Mouse (Mus musculus) limb, embryonic 10.5 days (tissue): ENCODE measurements at regions not wholly inside any gene's neighbourhood (a gene's known extent, or its start where the extent isn't known, plus 50 kb on each side); places are given as distances from the start of the nearest gene placed in this dataset.

Source experiments
- DNase-seq: peaks from one replicate; pipeline ENCODE4 v3.0.0-alpha.2; 2017; ENCODE audit warnings: low spot score
- H3K27ac ChIP-seq: fragments of 300-500 bp; sonication (generic); 2 replicates; pipeline ENCODE4 v1.5.1; 2016; ENCODE audit warnings: mild to moderate bottlenecking
- H3K27me3 ChIP-seq: fragments of 300-500 bp; sonication (generic); 2 replicates; pipeline ENCODE4 v1.6.1; 2016; ENCODE audit warnings: low read depth, mild to moderate bottlenecking; ENCODE audit not compliant: poor library complexity, severe bottlenecking
- H3K36me3 ChIP-seq: fragments of 300-500 bp; sonication (generic); 2 replicates; pipeline ENCODE4 v1.6.1; 2016; ENCODE audit warnings: mild to moderate bottlenecking, moderate library complexity
- H3K4me1 ChIP-seq: fragments of 300-500 bp; sonication (generic); 2 replicates; pipeline ENCODE4 v1.6.1; 2016
- H3K4me3 ChIP-seq: fragments of 300-500 bp; sonication (generic); 2 replicates; pipeline ENCODE4 v1.5.1; 2016; ENCODE audit warnings: mild to moderate bottlenecking, moderate library complexity
- H3K9me3 ChIP-seq: fragments of 300-500 bp; sonication (generic); replicated peaks from 2 replicates; pipeline ENCODE4 v1.6.1; 2016; ENCODE audit warnings: mild to moderate bottlenecking
- WGBS: fragments of 180-500 bp; shearing (Covaris S2); methylation state at CpG from one replicate; pipeline ENCODE4 v1.1.7; 2016; 5-methylcytosine and 5-hydroxymethylcytosine counted together

DNA sequence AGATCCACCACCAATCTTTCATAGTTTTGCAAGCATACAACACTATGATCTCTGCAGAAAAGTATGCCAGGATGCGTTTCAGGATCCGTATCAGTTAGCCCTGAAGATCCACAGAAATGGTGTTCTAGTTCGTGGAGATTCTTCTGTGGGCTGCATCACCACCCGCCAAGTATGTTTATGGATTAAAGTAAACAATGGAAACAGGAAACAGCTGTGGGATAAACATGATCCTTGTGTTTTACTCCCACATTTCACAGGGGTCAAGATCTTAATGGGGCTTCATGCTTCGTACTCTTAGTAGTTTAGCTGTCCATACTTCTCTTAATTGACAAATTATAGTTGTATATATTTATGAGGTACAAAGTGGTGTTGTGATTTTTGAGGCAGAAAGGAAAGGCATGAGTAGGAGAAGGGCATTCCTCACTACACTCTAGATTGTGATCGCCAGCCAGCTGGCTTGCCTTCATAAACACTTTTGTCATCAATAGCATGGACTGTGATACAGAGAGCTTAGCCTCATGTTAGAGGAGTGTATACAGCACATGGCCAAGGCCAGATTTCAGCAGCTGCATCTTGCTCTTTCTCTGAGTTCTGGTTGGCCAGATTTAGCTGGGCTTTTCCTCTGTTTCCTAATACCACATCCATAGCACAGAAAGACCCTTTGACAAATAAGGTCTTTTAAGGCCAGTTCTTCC, 195.8 kb upstream of the Fermt1 start:
- 80% methylated on average over 6 of the region's 6 CpGs for WGBS

DNA sequence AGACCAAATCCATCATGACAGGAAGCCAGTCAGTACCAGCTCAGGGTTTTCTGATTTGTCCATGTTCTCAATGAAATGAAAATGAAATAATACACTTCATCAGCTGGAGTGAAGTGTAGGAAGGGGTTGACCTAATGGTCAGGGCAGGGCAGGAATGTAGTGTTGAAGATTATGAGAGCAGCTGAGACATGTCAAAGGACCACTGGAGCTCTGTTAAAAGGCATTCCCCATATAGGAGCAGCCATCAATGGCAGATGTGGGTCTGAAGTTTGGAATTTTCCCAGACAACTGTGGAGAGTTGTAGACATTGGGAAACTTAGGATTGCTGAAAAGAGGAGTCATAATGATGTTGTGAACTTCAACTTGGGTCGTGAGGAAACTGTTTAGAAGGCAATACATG, 206.8 kb upstream of the Fermt1 start:
- H3K27ac ChIP-seq = no peak overlapping the region
- no peaks in the 10 kb centered on the region for H3K4me1 ChIP-seq
- no peaks in the 10 kb centered on the region for H3K27me3 ChIP-seq
- H3K9me3 ChIP-seq = no peaks in the 10 kb centered on the region
- no peaks in the 10 kb centered on the region for H3K36me3 ChIP-seq
- no peak overlapping the region for H3K4me3 ChIP-seq
- WGBS = 92% methylated on average over 1 of the region's 1 CpGs
- no peak for DNase-seq

More for the DNA sequence above, 195.8 kb upstream of the Fermt1 start:
- no peak overlapping the region for H3K27ac ChIP-seq
- 0 out of 2 replicates have a peak, but pooled peaks cover 5% of the 10 kb centered on the region for H3K27me3 ChIP-seq
- H3K9me3 ChIP-seq = no peaks in the 10 kb centered on the region
- no peaks in the 10 kb centered on the region for H3K36me3 ChIP-seq
- no peak overlapping the region for H3K4me3 ChIP-seq
- DNase-seq = no peak
- peaks cover 8% of the 10 kb centered on the region for H3K4me1 ChIP-seq

- no peak overlapping the region for H3K4me3 ChIP-seq
- H3K27ac ChIP-seq = no peak overlapping the region
- H3K27me3 ChIP-seq = no peaks in the 10 kb centered on the region
- no peaks in the 10 kb centered on the region for H3K36me3 ChIP-seq
- H3K9me3 ChIP-seq = no peaks in the 10 kb centered on the region
- peaks cover 7% of the 10 kb centered on the region; the same call in 1 of the 2 replicates for H3K4me1 ChIP-seq
- 65% methylated on average over 3 of the region's 3 CpGs for WGBS
- no peak for DNase-seq
Observed at GRCm38 (mm10) chr2:133156537-133156936, 210.8 kb upstream of the Fermt1 start.

DNA sequence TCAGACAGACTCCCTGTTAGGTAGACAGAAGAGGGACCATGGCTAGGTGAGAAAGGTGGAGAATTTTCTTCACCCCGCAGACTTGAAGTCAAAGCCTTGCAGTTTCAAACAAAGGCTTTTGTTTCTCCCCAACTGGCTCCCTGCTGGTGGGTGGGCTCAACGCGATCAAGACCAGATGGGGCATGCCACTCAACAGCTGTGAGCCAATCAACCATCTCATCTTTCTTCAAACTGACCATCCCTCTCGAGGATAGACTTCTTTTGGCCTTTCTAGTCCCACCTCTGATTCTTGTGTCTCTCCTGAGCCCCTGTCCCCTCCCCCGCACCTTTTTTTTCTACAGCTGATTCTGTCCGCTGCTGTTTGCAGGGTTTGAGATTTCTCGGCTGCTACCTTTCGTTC, 212.5 kb upstream of the Fermt1 start:
- DNase-seq = no peak
- no peaks in the 10 kb centered on the region for H3K27me3 ChIP-seq
- peak overlapping the region; percentile 53; the same call in 1 of the 2 replicates for H3K27ac ChIP-seq
- H3K4me3 ChIP-seq = no peak overlapping the region
- no peaks in the 10 kb centered on the region for H3K36me3 ChIP-seq
- WGBS = 61% methylated on average over 8 of the region's 8 CpGs
- no peaks in the 10 kb centered on the region for H3K9me3 ChIP-seq
- H3K4me1 ChIP-seq = peaks cover 7% of the 10 kb centered on the region; the same call in 1 of the 2 replicates

- H3K27ac ChIP-seq = no peak overlapping the region
- DNase-seq = no peak
- no peaks in the 10 kb centered on the region for H3K36me3 ChIP-seq
- no peaks in the 10 kb centered on the region for H3K9me3 ChIP-seq
- 52% methylated on average over 2 of the region's 2 CpGs for WGBS
- peaks cover 7% of the 10 kb centered on the region; the same call in 1 of the 2 replicates for H3K4me1 ChIP-seq
- H3K4me3 ChIP-seq = no peak overlapping the region
- H3K27me3 ChIP-seq = no peaks in the 10 kb centered on the region
Observed at GRCm38 (mm10) chr2:133159398-133159797, 213.7 kb upstream of the Fermt1 start.

- 80% methylated on average over 3 of the region's 3 CpGs for WGBS
Observed at GRCm38 (mm10) chr2:133176411-133176810, 230.7 kb upstream of the Fermt1 start.

GRCm38 (mm10) chr2:133181216-133181615, 235.5 kb upstream of the Fermt1 start:
- Histone ChIP-seq H3K27ac (no peak overlapping the region), H3K4me1 (no peaks in the 10 kb centered on the region), H3K9me3 (no peaks in the 10 kb centered on the region), H3K4me3 (no peak overlapping the region), H3K27me3 (no peaks in the 10 kb centered on the region), H3K36me3 (no peaks in the 10 kb centered on the region)
- WGBS = 98% methylated on average over 1 of the region's 1 CpGs
- no peak for DNase-seq

More at GRCm38 (mm10) chr2:133176411-133176810, 230.7 kb upstream of the Fermt1 start:
- DNase-seq = no peak
- Histone ChIP-seq H3K36me3 (no peaks in the 10 kb centered on the region), H3K4me1 (no peaks in the 10 kb centered on the region), H3K9me3 (no peaks in the 10 kb centered on the region), H3K27ac (no peak overlapping the region), H3K4me3 (no peak overlapping the region), H3K27me3 (no peaks in the 10 kb centered on the region)

DNA sequence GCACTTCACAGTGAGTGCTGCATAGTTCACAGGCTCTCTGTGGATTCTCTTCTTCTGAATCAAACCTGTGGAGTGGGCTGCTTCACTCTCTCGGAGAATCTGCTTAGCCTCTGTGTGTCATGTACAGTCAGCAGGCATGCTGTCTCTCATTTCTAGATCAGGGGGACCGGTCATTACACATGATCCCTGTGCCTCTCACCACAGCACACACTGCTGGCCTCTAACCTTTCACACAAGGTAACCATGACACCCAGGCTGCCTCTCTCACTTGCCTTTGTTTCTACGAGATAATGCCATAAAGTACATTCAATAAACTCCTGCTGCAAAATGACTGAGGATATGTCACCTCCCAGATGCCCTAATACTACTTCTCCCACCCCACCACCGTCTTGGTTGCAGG, 237.2 kb upstream of the Fermt1 start:
- H3K27ac ChIP-seq = no peak overlapping the region
- no peaks in the 10 kb centered on the region for H3K9me3 ChIP-seq
- no peak overlapping the region for H3K4me3 ChIP-seq
- H3K36me3 ChIP-seq = no peaks in the 10 kb centered on the region
- H3K27me3 ChIP-seq = no peaks in the 10 kb centered on the region
- 68% methylated on average over 4 of the region's 4 CpGs for WGBS
- H3K4me1 ChIP-seq = no peaks in the 10 kb centered on the region
- DNase-seq = no peak

DNA sequence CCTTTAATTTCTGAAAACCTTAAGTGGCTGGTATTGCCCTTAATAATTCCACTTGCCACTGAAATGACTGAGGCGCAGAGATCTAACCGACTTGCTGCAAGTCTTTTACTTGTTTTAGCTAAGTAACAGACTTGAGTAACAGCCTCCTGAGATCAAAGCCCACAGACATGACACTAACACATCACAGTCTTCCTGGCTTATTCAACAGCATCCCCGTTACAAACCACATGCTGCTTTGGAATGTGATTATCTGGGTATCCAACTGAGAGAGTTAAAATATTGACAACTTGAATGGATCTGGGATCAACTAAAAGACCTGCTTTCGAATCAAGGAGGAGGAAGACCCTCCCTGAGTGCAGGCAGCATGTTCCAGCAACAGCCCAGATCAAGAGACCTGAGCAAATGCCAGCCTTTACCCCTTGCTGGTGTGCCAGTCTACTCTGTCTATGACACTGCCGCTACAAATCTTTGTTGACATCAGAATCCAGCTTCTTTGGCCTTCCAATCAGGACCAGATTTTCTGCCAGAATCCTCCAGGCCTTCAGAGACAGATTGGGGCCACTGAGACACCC, 258.7 kb upstream of the Fermt1 start:
- Histone ChIP-seq H3K9me3 (no peaks in the 10 kb centered on the region), H3K27ac (no peak overlapping the region), H3K36me3 (no peaks in the 10 kb centered on the region), H3K4me3 (no peak overlapping the region), H3K27me3 (no peaks in the 10 kb centered on the region), H3K4me1 (peaks cover 7% of the 10 kb centered on the region)
- 19% methylated on average over 5 of the region's 5 CpGs for WGBS
- no peak for DNase-seq

DNA sequence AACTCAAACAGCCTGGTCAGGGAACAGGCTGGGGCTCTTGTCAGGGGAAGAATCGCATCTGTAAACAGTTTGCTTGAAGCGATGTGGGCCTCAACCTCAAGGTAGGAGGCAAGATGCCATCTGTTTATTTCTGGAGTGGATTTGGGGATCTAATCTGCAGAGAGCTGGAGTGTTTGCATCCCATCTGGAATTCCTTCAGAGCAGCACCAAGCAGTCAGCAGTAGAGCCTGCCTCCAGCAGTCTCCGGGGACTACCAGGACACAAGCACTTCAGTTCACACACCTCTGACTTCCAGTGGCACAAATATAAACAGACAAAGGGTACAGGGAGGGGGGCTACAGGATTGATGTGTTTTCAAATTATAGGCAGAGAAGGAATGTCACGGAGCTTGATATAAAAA, 262.8 kb upstream of the Fermt1 start:
- 48% methylated on average over 4 of the region's 4 CpGs for WGBS
- H3K4me3 ChIP-seq = no peak overlapping the region
- H3K36me3 ChIP-seq = no peaks in the 10 kb centered on the region
- H3K9me3 ChIP-seq = no peaks in the 10 kb centered on the region
- peak; percentile 32 for DNase-seq
- H3K27me3 ChIP-seq = no peaks in the 10 kb centered on the region
- no peak overlapping the region for H3K27ac ChIP-seq
- peaks cover 7% of the 10 kb centered on the region for H3K4me1 ChIP-seq

GRCm38 (mm10) chr2:133221762-133222556, 276.3 kb upstream of the Fermt1 start:
- Histone ChIP-seq H3K4me1 (no peaks in the 10 kb centered on the region), H3K36me3 (no peaks in the 10 kb centered on the region), H3K9me3 (no peaks in the 10 kb centered on the region), H3K27me3 (no peaks in the 10 kb centered on the region), H3K27ac (no peak overlapping the region), H3K4me3 (no peak overlapping the region)
- no peak for DNase-seq
- WGBS = 79% methylated on average over 4 of the region's 4 CpGs

GRCm38 (mm10) chr2:133235175-133235920, 289.6 kb upstream of the Fermt1 start:
- DNase-seq = no peak
- no peaks in the 10 kb centered on the region for H3K36me3 ChIP-seq
- H3K27ac ChIP-seq = no peak overlapping the region
- H3K27me3 ChIP-seq = no peaks in the 10 kb centered on the region
- no peaks in the 10 kb centered on the region for H3K9me3 ChIP-seq
- H3K4me1 ChIP-seq = no peaks in the 10 kb centered on the region
- no peak overlapping the region for H3K4me3 ChIP-seq
- WGBS = 84% methylated on average over 4 of the region's 4 CpGs
